Mouse (Mus musculus): ENCODE measurements around the gene Akt1s1. TPM values are rescaled to one million over a fixed set of nuclear protein-coding genes. Genes with fewer than 3 reads are reported as not detected.

Gene Akt1s1
- total and polyA plus RNA-seq, 3 experiments: 9.5 to 24.2 (median 23.3) TPM

DNA sequence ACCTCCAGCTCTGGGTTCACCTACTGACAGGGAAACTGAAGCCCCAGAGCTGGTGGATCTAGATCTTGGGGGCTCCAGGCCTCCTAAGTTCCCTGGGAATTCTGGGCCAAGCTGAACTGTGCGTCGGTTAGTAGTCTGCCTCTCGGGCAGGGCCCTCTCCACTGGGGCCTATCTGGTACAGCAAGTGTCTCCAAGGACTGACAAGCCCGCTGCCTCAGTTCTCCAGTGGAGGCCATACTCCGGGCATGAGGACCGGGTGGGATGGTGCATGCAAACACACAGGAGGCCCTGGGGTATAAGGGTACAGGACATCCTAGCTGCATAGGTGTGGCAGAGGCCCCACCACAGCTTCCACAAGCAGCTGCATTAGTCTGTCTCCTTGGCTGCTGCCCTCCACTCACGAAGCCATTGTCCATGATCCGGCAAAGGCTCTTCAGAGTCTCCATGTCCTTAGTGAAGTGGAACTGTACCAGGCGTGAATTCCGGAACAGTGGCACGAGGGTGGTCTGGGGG, 15.2 kb downstream of the Akt1s1 start:
- dilution Hi-C loops (cut with MboI; ENCODE audit: extremely low pct_ligation_motif_present, extremely low pct_unique_long_range_greater_than_20kb, low sequenced_read_pairs): no loop called here
- H3K4me2 ChIP-seq (ENCODE audit: insufficient read depth, low read depth, poor library complexity, severe bottlenecking): no peak overlapping the region
- H3K27ac ChIP-seq (ENCODE audit: insufficient read depth, low read depth): no peak overlapping the region
- TF ChIP-seq UBTF (IDR thresholded peaks at IDR 0.05; ENCODE audit: low read depth, low read length): no peak
- TF ChIP-seq CHD2 (IDR thresholded peaks at IDR 0.05; ENCODE audit: low read length): no peak
- no peak for TF ChIP-seq ETS1 (conservative IDR thresholded peaks at IDR 0.05; ENCODE audit: low read depth, low read length)
- TF ChIP-seq ZNF384 (IDR thresholded peaks at IDR 0.05; ENCODE audit: low read depth, low read length): no peak
- TF ChIP-seq ELF1 (IDR thresholded peaks at IDR 0.05; ENCODE audit: low read depth, low read length): no peak
- no peak for TF ChIP-seq TBP (conservative IDR thresholded peaks at IDR 0.05; ENCODE audit: low read depth, low read length)
- TF ChIP-seq ZC3H11A (IDR thresholded peaks at IDR 0.05; ENCODE audit: low read depth, low read length): no peak
- TF ChIP-seq JUN (IDR thresholded peaks at IDR 0.05; ENCODE audit: insufficient read depth, low read depth, low read length): no peak
- no peak for TF ChIP-seq MAZ (IDR thresholded peaks at IDR 0.05; ENCODE audit: low read depth, low read length)
- TF ChIP-seq JUND (conservative IDR thresholded peaks at IDR 0.05; ENCODE audit: low read depth, low read length): no peak
- no peak for TF ChIP-seq SIN3A (IDR thresholded peaks at IDR 0.05; ENCODE audit: low read length)
- no peak for TF ChIP-seq USF1 (IDR thresholded peaks at IDR 0.05; ENCODE audit: low read depth, low read length)
- no peak for TF ChIP-seq EP300 (IDR thresholded peaks at IDR 0.05; ENCODE audit: low read length)
- TF ChIP-seq IRF4 (IDR thresholded peaks at IDR 0.05; ENCODE audit: low read depth, low read length): no peak
- H3K9ac ChIP-seq (ENCODE audit: insufficient read depth, low read depth): no peak overlapping the region
- H3K36me3 ChIP-seq (replicated peaks in 1 of 2; ENCODE audit: control insufficient read depth in 1 of 2, insufficient read depth in 1 of 2, low read length in 1 of 2): peaks cover 41 to 72% of the 10 kb centered on the region in 2 experiments
- H3K9me3 ChIP-seq (replicated peaks; ENCODE audit: low read length): no peaks in the 10 kb centered on the region
- no peaks in the 10 kb centered on the region for H3K79me2 ChIP-seq (replicated peaks; ENCODE audit: control insufficient read depth, extremely low read depth, insufficient read depth, poor library complexity, severe bottlenecking)
- no peak for DNase-seq (ENCODE audit: extremely low read depth)
- H3K27me3 ChIP-seq (replicated peaks): peaks cover 6% of the 10 kb centered on the region
- H3K4me3 ChIP-seq (replicated peaks in 1 of 3; ENCODE audit: low read depth in 2 of 3, low read length in 2 of 3, poor library complexity in 1 of 3): no peak overlapping the region
- H3K4me1 ChIP-seq (ENCODE audit: control insufficient read depth in 1 of 2, insufficient read depth in 2 of 2): peaks cover 39 to 65% of the 10 kb centered on the region in 2 experiments
- in situ Hi-C loops (cut with MboI; ENCODE audit: low pct_ligation_motif_present, low pct_unique_long_range_greater_than_20kb, low sequenced_read_pairs): no loop called here

DNA sequence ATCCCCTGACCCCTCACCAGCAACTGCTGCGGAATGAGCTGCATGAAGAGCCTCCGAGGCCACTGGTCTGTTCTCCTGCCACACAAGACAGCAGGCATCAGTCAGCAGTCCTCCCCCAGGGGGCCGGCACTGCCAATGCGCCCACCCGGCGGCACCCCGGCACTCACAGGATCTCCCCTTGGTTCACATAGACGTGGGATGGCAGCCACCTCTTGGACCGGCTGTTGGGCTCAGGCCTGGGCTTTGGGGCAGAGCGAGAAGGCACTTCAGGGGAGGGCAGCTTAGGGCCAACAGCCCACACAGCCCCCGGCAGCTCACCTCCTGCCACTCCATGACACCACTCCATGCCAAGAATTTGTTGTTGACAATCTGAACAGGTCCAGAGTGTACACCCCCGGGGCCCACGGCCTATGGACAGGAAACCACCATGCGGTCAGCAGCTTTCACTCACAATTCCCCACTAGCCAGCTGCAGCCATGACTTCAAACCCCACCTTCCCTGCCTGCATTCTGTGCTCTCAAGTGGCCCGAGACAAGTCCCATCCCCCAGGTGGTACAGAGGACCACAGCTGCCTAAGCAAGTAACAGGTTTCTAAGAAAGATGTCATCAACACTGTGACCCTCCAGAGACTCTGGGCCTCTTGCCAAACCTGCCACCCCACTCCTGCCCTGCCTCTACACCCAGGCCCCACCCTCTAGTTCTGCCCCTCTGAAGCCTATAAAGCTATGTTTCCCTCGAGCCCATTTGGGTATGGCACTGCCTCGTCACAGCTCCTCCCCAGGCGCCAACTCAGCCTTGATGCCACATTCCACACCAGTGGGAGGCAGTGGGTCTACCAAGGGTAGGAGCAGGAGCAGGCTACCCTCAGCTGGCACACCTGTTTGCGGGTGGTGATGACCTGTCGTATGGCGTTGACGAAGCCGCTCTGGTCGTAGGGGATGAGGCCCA, 16.1 kb downstream of the Akt1s1 start:
- dilution Hi-C loops (cut with MboI; ENCODE audit: extremely low pct_ligation_motif_present, extremely low pct_unique_long_range_greater_than_20kb, low sequenced_read_pairs): no loop called here
- Histone ChIP-seq H3K9me3 (replicated peaks; ENCODE audit: low read length) (no peaks in the 10 kb centered on the region), H3K4me1 (ENCODE audit: control insufficient read depth in 1 of 2, insufficient read depth in 2 of 2) (peaks cover 39 to 63% of the 10 kb centered on the region in 2 experiments), H3K79me2 (replicated peaks; ENCODE audit: control insufficient read depth, extremely low read depth, insufficient read depth, poor library complexity, severe bottlenecking) (no peaks in the 10 kb centered on the region), H3K9ac (ENCODE audit: insufficient read depth, low read depth) (no peak overlapping the region), H3K27ac (ENCODE audit: insufficient read depth, low read depth) (0 out of 2 replicates have a peak overlapping the region, but pooled peaks have one; percentile 12), H3K4me2 (ENCODE audit: insufficient read depth, low read depth, poor library complexity, severe bottlenecking) (no peak overlapping the region), H3K4me3 (replicated peaks in 1 of 3; ENCODE audit: low read depth in 2 of 3, low read length in 2 of 3, poor library complexity in 1 of 3) (no peak overlapping the region), H3K27me3 (replicated peaks) (peaks cover 11% of the 10 kb centered on the region), H3K36me3 (replicated peaks in 1 of 2; ENCODE audit: control insufficient read depth in 1 of 2, insufficient read depth in 1 of 2, low read length in 1 of 2) (peaks cover 41 to 65% of the 10 kb centered on the region in 2 experiments)
- in situ Hi-C loops (cut with MboI; ENCODE audit: low pct_ligation_motif_present, low pct_unique_long_range_greater_than_20kb, low sequenced_read_pairs): no loop called here
- no peak for TF ChIP-seq ZKSCAN1 (IDR thresholded peaks at IDR 0.05; ENCODE audit: borderline replicate concordance, low read depth, low read length)
- peak; percentile 34; the same call in 1 of the 2 replicates for TF ChIP-seq TCF12 (IDR thresholded peaks at IDR 0.05; ENCODE audit: low read depth, low read length)
- no peak for DNase-seq (ENCODE audit: extremely low read depth)

All from CH12.LX (cell line).